Comparison of ENCODE assay signal across 27 mouse cellular contexts in genomic region chr11:76008162-76008561, GRCm38 (mm10). TPM values are rescaled to one million over a fixed set of nuclear protein-coding genes. Genes with fewer than 3 reads are reported as not detected.
DNase-seq lines count a peak whose midpoint lies in the region; ATAC-seq and TF ChIP-seq lines count a peak whose summit lies in the region.
"Had no signal": no experiment of that assay in that cellular context is flagged by ENCODE, and none has a peak within 500 bp of the region (broad histone marks: within the 10 kb centered on the region; RNA-seq: fewer than 3 reads in every experiment).

No protein-coding gene starts in this region.

- no peaks in the 10 kb centered on the region for H3K4me1 ChIP-seq in stomach, postnatal 0 days (replicated peaks; ENCODE audit: control insufficient read depth, insufficient read depth)
- H3K4me1 ChIP-seq: embryonic facial prominence, embryonic 13.5 days; embryonic facial prominence, embryonic 15.5 days; forebrain, embryonic 10.5 days; forebrain, embryonic 12.5 days had no signal

- no peaks in the 10 kb centered on the region for H3K36me3 ChIP-seq in stomach, postnatal 0 days (ENCODE audit: control insufficient read depth, insufficient read depth, low read length)
- H3K36me3 ChIP-seq: embryonic facial prominence, embryonic 13.5 days; embryonic facial prominence, embryonic 15.5 days; forebrain, embryonic 10.5 days; forebrain, embryonic 12.5 days; G1E had no signal

- H3K9me3 ChIP-seq in stomach, postnatal 0 days (ENCODE audit: control insufficient read depth, low read length), result no peaks in the 10 kb centered on the region
- H3K9me3 ChIP-seq: embryonic facial prominence, embryonic 13.5 days; embryonic facial prominence, embryonic 15.5 days; forebrain, embryonic 10.5 days; forebrain, embryonic 12.5 days; G1E had no signal

- H3K4me2 ChIP-seq in stomach, postnatal 0 days (replicated peaks; ENCODE audit: low read depth), result no peak overlapping the region
- H3K4me2 ChIP-seq: embryonic facial prominence, embryonic 13.5 days; embryonic facial prominence, embryonic 15.5 days; forebrain, embryonic 12.5 days had no signal

- peak; percentile 89 for ATAC-seq in stomach, postnatal 0 days (ENCODE audit: low FRiP score, low TSS enrichment)
- ATAC-seq in megakaryocyte, adult 5-6 weeks (ENCODE audit: poor library complexity, severe bottlenecking), result no peak
- ATAC-seq: activated CD4-positive, CD25-positive, alpha-beta regulatory T cell, adult 4 months; CD4-positive, CD25-positive, alpha-beta regulatory T cell, adult 4 months; forebrain, embryonic 14.5 days; forebrain, embryonic 16.5 days had no signal

- no peak for TF ChIP-seq EP300 in stomach, postnatal 0 days (optimal IDR thresholded peaks at IDR 0.05)

- no peaks in the 10 kb centered on the region for H3K27me3 ChIP-seq in stomach, postnatal 0 days (ENCODE audit: control insufficient read depth, insufficient read depth, low read length)
- H3K27me3 ChIP-seq: embryonic facial prominence, embryonic 15.5 days; forebrain, embryonic 12.5 days had no signal

- H3K4me3 ChIP-seq in stomach, postnatal 0 days (ENCODE audit: low read depth, low read length), result no peak overlapping the region
- H3K4me3 ChIP-seq: embryonic facial prominence, embryonic 13.5 days; embryonic facial prominence, embryonic 15.5 days; erythroblast, embryonic 14.5 days; forebrain, embryonic 10.5 days; forebrain, embryonic 12.5 days had no signal

- peak overlapping the region; percentile 25; the same call in 1 of the 2 replicates for H3K27ac ChIP-seq in stomach, postnatal 0 days (replicated peaks)
- H3K27ac ChIP-seq: embryonic facial prominence, embryonic 13.5 days; embryonic facial prominence, embryonic 15.5 days; forebrain, embryonic 10.5 days; forebrain, embryonic 12.5 days had no signal

- DNase-seq in 3T3-L1 (ENCODE audit: low read depth, low spot score) (peak; percentile 23), ZHBTc4 (ENCODE audit: low read depth, low spot score) (peak; percentile 16)
- peak; percentile 57 for DNase-seq in stomach, postnatal 0 days (ENCODE audit: low spot score)
- no peak for DNase-seq in layer of hippocampus, adult 11-12 months (ENCODE audit: low spot score)
- DNase-seq: adrenal gland, adult 8-10 months; adrenal gland, postnatal 14 days; adrenal gland, postnatal 36 days; B cell, adult 2 months; cerebellum, adult 11-12 months; cerebellum, adult 8-10 months; cerebellum, adult 9-11 months; cerebellum, postnatal 14 days; cerebellum, postnatal 36 days; embryo, embryonic 11 days had no signal

- no peak for TF ChIP-seq CTCF in stomach, postnatal 0 days (IDR thresholded peaks at IDR 0.05; ENCODE audit: low read depth)

- WGBS in stomach, postnatal 0 days, result 69% methylated on average over 2 of the region's 2 CpGs

- no peak overlapping the region for H3K9ac ChIP-seq in stomach, postnatal 0 days (ENCODE audit: low read length)
- H3K9ac ChIP-seq: embryonic facial prominence, embryonic 13.5 days; embryonic facial prominence, embryonic 15.5 days; forebrain, embryonic 12.5 days had no signal

RNA-seq across cellular contexts. Expression of gene 1700016K19Rik, which starts 8.4 kb away (rescaled TPM):
- polyA plus RNA-seq in stomach, postnatal 0 days (2015; fragmentation: Nextera tagmentation; extraction: Ambion mirVana), result 3.7 and 4.4 TPM in 2 replicates
- total RNA-seq in megakaryocyte, adult 5-6 weeks (2015), result not detected in 2 replicates
- total RNA-seq in megakaryocyte, adult 5-6 weeks (2017), result not detected in 2 replicates
- total RNA-seq: adrenal gland, adult 18-20 months; adrenal gland, adult 8-10 months; adrenal gland, postnatal 14 days; adrenal gland, postnatal 36 days; common myeloid progenitor, adult 5-6 weeks had no signal
- polyA plus RNA-seq: CD4-positive, CD25-positive, alpha-beta regulatory T cell, adult 4 months; erythroblast, embryonic 14.5 days; G1E had no signal

RNA-seq across cellular contexts. Expression of gene Rflnb, which starts 19.4 kb away (rescaled TPM):
- polyA plus RNA-seq in stomach, postnatal 0 days (2015; fragmentation: Nextera tagmentation; extraction: Ambion mirVana), result 46.0 and 48.7 TPM in 2 replicates
- total RNA-seq in megakaryocyte, adult 5-6 weeks (2015), result 34.6 and 37.5 TPM in 2 replicates
- 45.7 and 54.6 TPM in 2 replicates for total RNA-seq in megakaryocyte, adult 5-6 weeks (2017)
